Mouse (Mus musculus): ENCODE measurements at regions not wholly inside any gene's neighbourhood (a gene's known extent, or its start where the extent isn't known, plus 50 kb on each side); places are given as distances from the start of the nearest gene placed in this dataset.

GRCm38 (mm10) chr14:76329983-76330382, 84.8 kb upstream of the Tsc22d1 start:
- ATAC-seq, result no peak
- Histone ChIP-seq H3K9me3 (replicated peaks; ENCODE audit: control insufficient read depth, low read length) (no peaks in the 10 kb centered on the region), H3K4me1 (ENCODE audit: control insufficient read depth, insufficient read depth, low read length) (peaks cover 8% of the 10 kb centered on the region; the same call in 1 of the 2 replicates), H3K36me3 (ENCODE audit: control insufficient read depth, insufficient read depth, low read length) (no peaks in the 10 kb centered on the region), H3K27ac (ENCODE audit: low read depth, low read length) (no peak overlapping the region), H3K4me2 (ENCODE audit: low read length) (no peak overlapping the region), H3K9ac (ENCODE audit: low read length) (no peak overlapping the region), H3K4me3 (ENCODE audit: low read depth, low read length) (no peak overlapping the region), H3K27me3 (replicated peaks; ENCODE audit: control insufficient read depth, insufficient read depth, low read length) (no peaks in the 10 kb centered on the region)
- WGBS, result 85% methylated on average over 5 of the region's 5 CpGs
- DNase-seq (ENCODE audit: low spot score), result no peak

GRCm38 (mm10) chr14:76331497-76332335, 83.0 kb upstream of the Tsc22d1 start:
- ATAC-seq (peak; percentile 90), DNase-seq (ENCODE audit: low spot score) (peak; percentile 80)
- Histone ChIP-seq H3K27me3 (replicated peaks; ENCODE audit: control insufficient read depth, insufficient read depth, low read length) (no peaks in the 10 kb centered on the region), H3K27ac (ENCODE audit: low read depth, low read length) (no peak overlapping the region), H3K4me2 (ENCODE audit: low read length) (0 out of 2 replicates have a peak overlapping the region, but pooled peaks have one; percentile 19), H3K9ac (ENCODE audit: low read length) (no peak overlapping the region), H3K4me3 (ENCODE audit: low read depth, low read length) (no peak overlapping the region), H3K4me1 (ENCODE audit: control insufficient read depth, insufficient read depth, low read length) (peaks cover 8% of the 10 kb centered on the region; the same call in 1 of the 2 replicates), H3K36me3 (ENCODE audit: control insufficient read depth, insufficient read depth, low read length) (no peaks in the 10 kb centered on the region), H3K9me3 (replicated peaks; ENCODE audit: control insufficient read depth, low read length) (no peaks in the 10 kb centered on the region)
- WGBS, result 26% methylated on average over 11 of the region's 11 CpGs

- Histone ChIP-seq H3K27ac (ENCODE audit: low read depth, low read length) (no peak overlapping the region), H3K4me1 (ENCODE audit: control insufficient read depth, insufficient read depth, low read length) (peaks cover 8% of the 10 kb centered on the region; the same call in 1 of the 2 replicates), H3K4me2 (ENCODE audit: low read length) (no peak overlapping the region), H3K9me3 (replicated peaks; ENCODE audit: control insufficient read depth, low read length) (no peaks in the 10 kb centered on the region), H3K9ac (ENCODE audit: low read length) (no peak overlapping the region), H3K4me3 (ENCODE audit: low read depth, low read length) (no peak overlapping the region), H3K27me3 (replicated peaks; ENCODE audit: control insufficient read depth, insufficient read depth, low read length) (no peaks in the 10 kb centered on the region), H3K36me3 (ENCODE audit: control insufficient read depth, insufficient read depth, low read length) (no peaks in the 10 kb centered on the region)
- ATAC-seq (no peak), DNase-seq (ENCODE audit: low spot score) (no peak)
- WGBS, result 88% methylated on average over 10 of the region's 10 CpGs
Measured at GRCm38 (mm10) chr14:76332336-76332703, 82.4 kb upstream of the Tsc22d1 start.

GRCm38 (mm10) chr14:76340789-76341188, 74.0 kb upstream of the Tsc22d1 start:
- Histone ChIP-seq H3K27ac (ENCODE audit: low read depth, low read length) (no peak overlapping the region), H3K9ac (ENCODE audit: low read length) (no peak overlapping the region), H3K9me3 (replicated peaks; ENCODE audit: control insufficient read depth, low read length) (no peaks in the 10 kb centered on the region), H3K27me3 (replicated peaks; ENCODE audit: control insufficient read depth, insufficient read depth, low read length) (no peaks in the 10 kb centered on the region), H3K36me3 (ENCODE audit: control insufficient read depth, insufficient read depth, low read length) (no peaks in the 10 kb centered on the region), H3K4me3 (ENCODE audit: low read depth, low read length) (no peak overlapping the region), H3K4me2 (ENCODE audit: low read length) (no peak overlapping the region), H3K4me1 (ENCODE audit: control insufficient read depth, insufficient read depth, low read length) (no peaks in the 10 kb centered on the region)
- no peak for DNase-seq (ENCODE audit: low spot score)
- 95% methylated on average over 7 of the region's 7 CpGs for WGBS
- peak; percentile 50; the same call in 1 of the 2 replicates for ATAC-seq

GRCm38 (mm10) chr14:76341226-76341625, 73.5 kb upstream of the Tsc22d1 start:
- no peaks in the 10 kb centered on the region for H3K27me3 ChIP-seq (replicated peaks; ENCODE audit: control insufficient read depth, insufficient read depth, low read length)
- H3K4me1 ChIP-seq (ENCODE audit: control insufficient read depth, insufficient read depth, low read length), result no peaks in the 10 kb centered on the region
- no peak for ATAC-seq
- no peak overlapping the region for H3K4me2 ChIP-seq (ENCODE audit: low read length)
- no peak overlapping the region for H3K9ac ChIP-seq (ENCODE audit: low read length)
- peak; percentile 46 for DNase-seq (ENCODE audit: low spot score)
- WGBS, result 82% methylated on average over 10 of the region's 10 CpGs
- no peak overlapping the region for H3K4me3 ChIP-seq (ENCODE audit: low read depth, low read length)
- H3K36me3 ChIP-seq (ENCODE audit: control insufficient read depth, insufficient read depth, low read length), result no peaks in the 10 kb centered on the region
- H3K9me3 ChIP-seq (replicated peaks; ENCODE audit: control insufficient read depth, low read length), result no peaks in the 10 kb centered on the region
- no peak overlapping the region for H3K27ac ChIP-seq (ENCODE audit: low read depth, low read length)

GRCm38 (mm10) chr14:76351856-76352255, 62.9 kb upstream of the Tsc22d1 start:
- no peak overlapping the region for H3K9ac ChIP-seq (ENCODE audit: low read length)
- H3K27ac ChIP-seq (ENCODE audit: low read depth, low read length), result no peak overlapping the region
- 59% methylated on average over 9 of the region's 9 CpGs for WGBS
- H3K4me2 ChIP-seq (ENCODE audit: low read length), result no peak overlapping the region
- H3K4me1 ChIP-seq (ENCODE audit: control insufficient read depth, insufficient read depth, low read length), result no peaks in the 10 kb centered on the region
- ATAC-seq, result no peak
- H3K9me3 ChIP-seq (replicated peaks; ENCODE audit: control insufficient read depth, low read length), result no peaks in the 10 kb centered on the region
- no peaks in the 10 kb centered on the region for H3K36me3 ChIP-seq (ENCODE audit: control insufficient read depth, insufficient read depth, low read length)
- no peak for DNase-seq (ENCODE audit: low spot score)
- H3K27me3 ChIP-seq (replicated peaks; ENCODE audit: control insufficient read depth, insufficient read depth, low read length), result no peaks in the 10 kb centered on the region
- H3K4me3 ChIP-seq (ENCODE audit: low read depth, low read length), result no peak overlapping the region

- no peaks in the 10 kb centered on the region for H3K4me1 ChIP-seq (ENCODE audit: control insufficient read depth, insufficient read depth, low read length)
- DNase-seq (ENCODE audit: low spot score) (no peak), ATAC-seq (no peak)
- H3K27me3 ChIP-seq (replicated peaks; ENCODE audit: control insufficient read depth, insufficient read depth, low read length), result no peaks in the 10 kb centered on the region
- no peaks in the 10 kb centered on the region for H3K9me3 ChIP-seq (replicated peaks; ENCODE audit: control insufficient read depth, low read length)
- H3K4me3 ChIP-seq (ENCODE audit: low read depth, low read length), result no peak overlapping the region
- no peak overlapping the region for H3K9ac ChIP-seq (ENCODE audit: low read length)
- H3K36me3 ChIP-seq (ENCODE audit: control insufficient read depth, insufficient read depth, low read length), result no peaks in the 10 kb centered on the region
- H3K4me2 ChIP-seq (ENCODE audit: low read length), result no peak overlapping the region
- H3K27ac ChIP-seq (ENCODE audit: low read depth, low read length), result no peak overlapping the region
- WGBS, result 59% methylated on average over 2 of the region's 2 CpGs
Measured at GRCm38 (mm10) chr14:76356161-76356560, 58.6 kb upstream of the Tsc22d1 start.

GRCm38 (mm10) chr14:76359837-76360410, 54.8 kb upstream of the Tsc22d1 start:
- Histone ChIP-seq H3K27me3 (replicated peaks; ENCODE audit: control insufficient read depth, insufficient read depth, low read length) (no peaks in the 10 kb centered on the region), H3K4me2 (ENCODE audit: low read length) (no peak overlapping the region), H3K27ac (ENCODE audit: low read depth, low read length) (no peak overlapping the region), H3K9me3 (replicated peaks; ENCODE audit: control insufficient read depth, low read length) (no peaks in the 10 kb centered on the region), H3K9ac (ENCODE audit: low read length) (no peak overlapping the region), H3K36me3 (ENCODE audit: control insufficient read depth, insufficient read depth, low read length) (no peaks in the 10 kb centered on the region), H3K4me1 (ENCODE audit: control insufficient read depth, insufficient read depth, low read length) (no peaks in the 10 kb centered on the region), H3K4me3 (ENCODE audit: low read depth, low read length) (no peak overlapping the region)
- WGBS, result 90% methylated on average over 11 of the region's 11 CpGs
- no peak for DNase-seq (ENCODE audit: low spot score)
- no peak for ATAC-seq

GRCm38 (mm10) chr14:76364034-76364433, 50.7 kb upstream of the Tsc22d1 start:
- H3K36me3 ChIP-seq (ENCODE audit: control insufficient read depth, insufficient read depth, low read length), result no peaks in the 10 kb centered on the region
- no peaks in the 10 kb centered on the region for H3K27me3 ChIP-seq (replicated peaks; ENCODE audit: control insufficient read depth, insufficient read depth, low read length)
- H3K9me3 ChIP-seq (replicated peaks; ENCODE audit: control insufficient read depth, low read length), result no peaks in the 10 kb centered on the region
- no peak for DNase-seq (ENCODE audit: low spot score)
- 90% methylated on average over 4 of the region's 4 CpGs for WGBS
- H3K4me3 ChIP-seq (ENCODE audit: low read depth, low read length), result no peak overlapping the region
- no peak overlapping the region for H3K27ac ChIP-seq (ENCODE audit: low read depth, low read length)
- ATAC-seq, result no peak
- H3K4me2 ChIP-seq (ENCODE audit: low read length), result no peak overlapping the region
- H3K9ac ChIP-seq (ENCODE audit: low read length), result no peak overlapping the region
- H3K4me1 ChIP-seq (ENCODE audit: control insufficient read depth, insufficient read depth, low read length), result no peaks in the 10 kb centered on the region
